Mouse (Mus musculus) intestine, postnatal 0 days (tissue): ENCODE measurements at regions not wholly inside any gene's neighbourhood (a gene's known extent, or its start where the extent isn't known, plus 50 kb on each side); places are given as distances from the start of the nearest gene placed in this dataset.
A peak's percentile ranks its signal among the peaks of the same experiment; 100 is the strongest.

Experiments
- ATAC-seq: fragments of 200-750 bp; cut with Nextera tagmentation; 2 replicates; pipeline ENCODE4 v1.8.0; 2017; ENCODE audit warnings: mild to moderate bottlenecking, moderate TSS enrichment, moderate library complexity
- H3K27ac ChIP-seq: fragments of 300-500 bp; sonication (generic); 2 replicates; pipeline ENCODE4 v1.5.1; 2014; ENCODE audit warnings: mild to moderate bottlenecking, low read depth, low read length, moderate library complexity
- H3K27me3 ChIP-seq: fragments of 300-500 bp; sonication (generic); replicated peaks from 2 replicates; pipeline ENCODE4 v1.6.1; 2014; ENCODE audit warnings: low read length, mixed read lengths; ENCODE audit not compliant: control insufficient read depth, insufficient read depth
- H3K36me3 ChIP-seq: fragments of 300-500 bp; sonication (generic); 2 replicates; pipeline ENCODE4 v1.6.1; 2014; ENCODE audit warnings: mild to moderate bottlenecking, moderate library complexity; ENCODE audit not compliant: control insufficient read depth, insufficient read depth
- H3K4me1 ChIP-seq: fragments of 300-500 bp; sonication (generic); replicated peaks from 2 replicates; pipeline ENCODE4 v1.6.1; 2014; ENCODE audit warnings: antibody characterized with exemption, low read length, mixed read lengths; ENCODE audit not compliant: control insufficient read depth, insufficient read depth
- H3K4me2 ChIP-seq: fragments of 300-500 bp; sonication (generic); replicated peaks from 2 replicates; pipeline ENCODE4 v1.6.1; 2014; ENCODE audit warnings: low read depth, mild to moderate bottlenecking, moderate library complexity
- H3K4me3 ChIP-seq: fragments of 300-500 bp; sonication (generic); 2 replicates; pipeline ENCODE4 v1.5.1; 2014; ENCODE audit warnings: low read depth, low read length
- H3K9ac ChIP-seq: fragments of 300-500 bp; sonication (generic); 2 replicates; pipeline ENCODE4 v1.6.1; 2014; ENCODE audit warnings: mild to moderate bottlenecking, low read depth, low read length
- H3K9me3 ChIP-seq: fragments of 300-500 bp; sonication (generic); 2 replicates; pipeline ENCODE4 v1.6.1; 2016; ENCODE audit warnings: mixed run types; ENCODE audit not compliant: control insufficient read depth
- CTCF ChIP-seq: sonication (generic); IDR thresholded peaks from 2 replicates; pipeline ENCODE4 v1.5.1; 2016; ENCODE audit warnings: low read depth, mild to moderate bottlenecking, control low read depth, antibody characterized with exemption, moderate library complexity
- WGBS: fragments of 180-500 bp; shearing (Covaris S2); extraction: QIAGEN DNeasy Blood & Tissue Kit; methylation state at CpG from one replicate; pipeline ENCODE4 v1.1.7; 2014; 5-methylcytosine and 5-hydroxymethylcytosine counted together

GRCm38 (mm10) chr3:39375465-39375864, 488.7 kb downstream of the Fat4 start:
- 85% methylated on average over 5 of the region's 5 CpGs for WGBS
- H3K36me3 ChIP-seq, result no peaks in the 10 kb centered on the region
- no peak overlapping the region for H3K27ac ChIP-seq
- TF ChIP-seq CTCF, result no peak
- no peaks in the 10 kb centered on the region for H3K27me3 ChIP-seq
- no peak overlapping the region for H3K4me3 ChIP-seq
- ATAC-seq, result no peak
- no peak overlapping the region for H3K9ac ChIP-seq
- no peaks in the 10 kb centered on the region for H3K4me1 ChIP-seq
- H3K4me2 ChIP-seq, result no peak overlapping the region
- no peaks in the 10 kb centered on the region for H3K9me3 ChIP-seq

GRCm38 (mm10) chr3:39388491-39388890, 501.8 kb downstream of the Fat4 start:
- Histone ChIP-seq H3K9ac (no peak overlapping the region), H3K27me3 (no peaks in the 10 kb centered on the region), H3K36me3 (no peaks in the 10 kb centered on the region), H3K4me3 (no peak overlapping the region), H3K4me1 (no peaks in the 10 kb centered on the region), H3K9me3 (no peaks in the 10 kb centered on the region), H3K4me2 (no peak overlapping the region), H3K27ac (no peak overlapping the region)
- 59% methylated on average over 1 of the region's 1 CpGs for whole genome bisulfite sequencing
- no peak for ATAC-seq
- TF ChIP-seq CTCF, result no peak

DNA sequence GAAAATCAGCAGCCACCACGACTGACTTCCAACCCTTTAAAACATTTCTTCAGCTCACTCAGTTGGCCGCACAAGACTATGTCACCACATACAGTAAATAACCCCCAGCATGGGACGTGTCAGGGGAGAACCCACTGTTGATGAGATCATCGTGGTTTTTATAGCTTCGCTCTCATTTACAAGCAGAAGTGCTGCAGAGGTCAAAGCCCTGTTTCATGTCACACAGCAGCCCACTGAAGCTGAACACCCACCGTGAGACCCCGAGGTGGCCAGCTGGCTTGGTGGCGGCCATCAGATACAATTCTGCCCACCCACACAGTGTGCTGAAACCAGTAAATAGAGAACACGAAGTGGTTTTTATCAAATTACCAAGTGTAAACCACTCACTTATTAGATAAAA, 503.7 kb downstream of the Fat4 start:
- 47% methylated on average over 9 of the region's 9 CpGs for whole genome bisulfite sequencing
- no peak overlapping the region for H3K4me3 ChIP-seq
- no peaks in the 10 kb centered on the region for H3K9me3 ChIP-seq
- ATAC-seq, result no peak
- H3K27ac ChIP-seq, result no peak overlapping the region
- H3K36me3 ChIP-seq, result no peaks in the 10 kb centered on the region
- no peak overlapping the region for H3K9ac ChIP-seq
- H3K4me2 ChIP-seq, result no peak overlapping the region
- no peaks in the 10 kb centered on the region for H3K4me1 ChIP-seq
- no peak for TF ChIP-seq CTCF
- H3K27me3 ChIP-seq, result no peaks in the 10 kb centered on the region

- H3K9ac ChIP-seq, result no peak overlapping the region
- no peak overlapping the region for H3K4me3 ChIP-seq
- no peaks in the 10 kb centered on the region for H3K27me3 ChIP-seq
- 67% methylated on average over 2 of the region's 2 CpGs for whole genome bisulfite sequencing
- no peaks in the 10 kb centered on the region for H3K9me3 ChIP-seq
- no peaks in the 10 kb centered on the region for H3K36me3 ChIP-seq
- TF ChIP-seq CTCF, result peak; percentile 58
- H3K4me2 ChIP-seq, result no peak overlapping the region
- H3K4me1 ChIP-seq, result no peaks in the 10 kb centered on the region
- ATAC-seq, result no peak
- H3K27ac ChIP-seq, result no peak overlapping the region
Measured at GRCm38 (mm10) chr3:39392053-39392452, 505.3 kb downstream of the Fat4 start.

DNA sequence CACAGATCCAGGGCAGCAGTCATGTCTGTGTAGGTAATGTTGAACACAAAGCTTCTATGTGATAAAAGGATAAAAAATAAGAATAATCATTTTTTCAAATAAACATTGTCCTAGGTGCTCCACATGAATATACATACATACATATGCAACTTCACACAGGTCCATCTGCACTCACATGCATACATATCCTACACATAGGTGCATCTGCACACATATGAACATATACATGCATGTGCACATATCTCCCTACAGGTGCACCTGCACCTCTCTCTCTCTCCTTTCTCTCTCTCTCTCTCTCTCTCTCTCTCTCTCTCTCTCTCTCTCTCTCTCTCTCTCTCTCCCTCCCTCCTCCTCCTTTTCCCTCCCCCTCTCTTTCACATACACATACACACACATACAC, 509.9 kb downstream of the Fat4 start:
- H3K27ac ChIP-seq, result no peak overlapping the region
- H3K36me3 ChIP-seq, result no peaks in the 10 kb centered on the region
- ATAC-seq, result no peak
- no peak for TF ChIP-seq CTCF
- no peaks in the 10 kb centered on the region for H3K9me3 ChIP-seq
- no peaks in the 10 kb centered on the region for H3K4me1 ChIP-seq
- no peaks in the 10 kb centered on the region for H3K27me3 ChIP-seq
- H3K4me2 ChIP-seq, result no peak overlapping the region
- no peak overlapping the region for H3K4me3 ChIP-seq
- H3K9ac ChIP-seq, result no peak overlapping the region

DNA sequence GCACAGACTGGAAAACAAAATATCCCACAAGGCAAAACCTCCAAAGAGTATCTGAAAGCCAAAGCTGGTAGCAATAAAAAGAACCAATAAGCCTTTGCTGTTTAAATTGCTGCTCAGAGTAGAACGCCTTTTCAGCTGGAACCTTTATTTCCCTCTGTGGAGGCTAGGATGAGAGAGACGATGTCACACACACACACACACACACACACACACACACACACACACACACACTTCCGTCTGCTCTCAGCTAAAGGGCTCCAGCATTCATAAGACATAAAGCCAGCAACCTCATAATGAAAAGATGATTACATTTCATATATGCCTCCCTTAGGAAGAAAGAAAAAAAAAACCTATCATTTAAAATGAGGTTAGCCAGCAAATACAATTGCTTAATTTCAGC, 510.5 kb downstream of the Fat4 start:
- no peak overlapping the region for H3K27ac ChIP-seq
- H3K27me3 ChIP-seq, result no peaks in the 10 kb centered on the region
- 69% methylated on average over 3 of the region's 3 CpGs for WGBS
- no peak overlapping the region for H3K9ac ChIP-seq
- no peaks in the 10 kb centered on the region for H3K4me1 ChIP-seq
- no peak overlapping the region for H3K4me2 ChIP-seq
- no peaks in the 10 kb centered on the region for H3K9me3 ChIP-seq
- no peak for TF ChIP-seq CTCF
- no peak for ATAC-seq
- no peak overlapping the region for H3K4me3 ChIP-seq
- H3K36me3 ChIP-seq, result no peaks in the 10 kb centered on the region

DNA sequence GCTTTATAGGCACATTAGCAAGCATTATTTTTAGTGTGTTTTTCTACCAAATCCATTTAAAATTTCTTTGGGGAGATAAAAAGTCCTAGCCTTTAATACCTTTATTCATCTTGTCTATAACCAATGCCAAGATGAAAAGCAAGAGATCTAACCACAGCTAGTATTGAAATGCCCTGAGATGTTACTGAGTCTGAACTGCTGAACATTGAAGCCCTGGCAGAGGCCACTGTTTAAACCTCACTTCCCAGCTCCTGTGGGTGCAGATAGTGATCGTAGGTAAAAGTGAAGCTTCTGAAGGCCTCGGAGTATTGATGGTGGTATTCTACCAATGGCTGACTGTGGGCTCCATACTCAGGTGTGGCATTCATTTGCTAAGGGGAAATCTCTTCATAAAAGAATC, 510.9 kb downstream of the Fat4 start:
- no peak for TF ChIP-seq CTCF
- ATAC-seq, result no peak
- no peaks in the 10 kb centered on the region for H3K27me3 ChIP-seq
- no peak overlapping the region for H3K4me2 ChIP-seq
- WGBS, result 93% methylated on average over 2 of the region's 2 CpGs
- H3K27ac ChIP-seq, result no peak overlapping the region
- no peaks in the 10 kb centered on the region for H3K36me3 ChIP-seq
- no peak overlapping the region for H3K9ac ChIP-seq
- no peak overlapping the region for H3K4me3 ChIP-seq
- no peaks in the 10 kb centered on the region for H3K9me3 ChIP-seq
- no peaks in the 10 kb centered on the region for H3K4me1 ChIP-seq
